Mouse (Mus musculus): ENCODE measurements at regions not wholly inside any gene's neighbourhood (a gene's known extent, or its start where the extent isn't known, plus 50 kb on each side); places are given as distances from the start of the nearest gene placed in this dataset.

GRCm38 (mm10) chr9:41525534-41525933, 364.0 kb upstream of the Ubash3b start:
- TF ChIP-seq CTCF (IDR thresholded peaks at IDR 0.05; ENCODE audit: control insufficient read depth, insufficient read depth, insufficient replicate concordance, low read depth, low read length) = no peak
- no peak for TF ChIP-seq POLR2A (IDR thresholded peaks at IDR 0.05; ENCODE audit: control insufficient read depth, low read depth, low read length)
